Mouse (Mus musculus) heart, postnatal 25 days (tissue): ENCODE measurements at regions not wholly inside any gene's neighbourhood (a gene's known extent, or its start where the extent isn't known, plus 50 kb on each side); places are given as distances from the start of the nearest gene placed in this dataset.

Source experiments
- DNase-seq: peaks from one replicate; pipeline ENCODE4 v3.0.0; 2022; ENCODE audit warnings: low spot score
- intact Hi-C: fragments of 180-260 bp; cut with DNase I; formaldehyde crosslinking; loops from one replicate; pipeline ENCODE4 v1.15.1; 2025

GRCm38 (mm10) chr13:56948086-56948485, 52.3 kb upstream of the Trpc7 start:
- intact Hi-C loops: no loop called here
- no peak for DNase-seq

- intact Hi-C loops: no loop called here
- DNase-seq: no peak
Observed at GRCm38 (mm10) chr13:56947266-56947665, 51.5 kb upstream of the Trpc7 start.
